Mouse (Mus musculus) kidney, postnatal 14 days (tissue): ENCODE measurements around the gene Hook2.

Experiments
- DNase-seq: peaks from one replicate; pipeline ENCODE4 v3.0.0; 2022; ENCODE audit warnings: mixed read lengths

Gene Hook2

DNA sequence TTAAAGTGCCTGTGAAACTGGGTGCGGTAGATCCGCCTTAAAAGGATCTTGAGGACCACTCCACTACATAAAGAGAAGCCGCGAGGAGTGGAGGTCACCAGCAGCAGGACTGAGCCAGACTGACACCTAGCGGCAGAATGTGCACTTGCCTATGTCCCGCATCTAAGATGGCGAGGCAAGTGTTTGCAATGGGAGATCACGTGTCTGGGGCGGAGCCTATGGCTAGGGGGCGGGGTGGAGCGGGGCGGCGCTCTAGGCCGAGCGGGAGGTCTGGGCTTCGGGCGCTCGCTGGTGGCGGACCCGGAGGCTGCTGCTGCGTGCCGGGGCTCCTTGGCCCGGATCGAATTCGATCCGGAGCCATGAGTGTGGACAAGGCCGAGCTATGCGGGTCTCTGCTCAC lies at the start of gene Hook2:
Gene Hook2, plus strand, starts transcription at position 255 of the 400 bp plus-strand sequence.
- DNase-seq: peak; percentile 99

DNA sequence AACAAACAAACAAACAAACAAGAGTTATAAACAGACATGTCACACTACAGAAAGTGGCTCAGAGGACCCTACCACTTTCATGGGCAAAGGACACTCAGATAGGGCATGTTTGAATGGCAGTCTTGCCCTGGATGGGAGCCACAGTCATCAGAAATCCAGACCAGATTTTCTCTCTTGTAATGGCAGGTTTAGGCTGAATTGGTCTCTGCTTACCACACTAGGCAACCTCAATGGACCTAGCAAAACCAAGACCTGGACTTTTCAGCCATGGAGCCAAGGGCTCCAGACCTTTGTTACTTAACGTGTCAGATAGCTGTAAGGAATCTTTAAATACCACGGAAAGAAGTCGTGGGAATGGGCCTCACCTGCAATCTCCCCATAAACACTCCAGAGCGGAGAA lies 46.7 kb upstream of the Hook2 start:
- no peak for DNase-seq

DNA sequence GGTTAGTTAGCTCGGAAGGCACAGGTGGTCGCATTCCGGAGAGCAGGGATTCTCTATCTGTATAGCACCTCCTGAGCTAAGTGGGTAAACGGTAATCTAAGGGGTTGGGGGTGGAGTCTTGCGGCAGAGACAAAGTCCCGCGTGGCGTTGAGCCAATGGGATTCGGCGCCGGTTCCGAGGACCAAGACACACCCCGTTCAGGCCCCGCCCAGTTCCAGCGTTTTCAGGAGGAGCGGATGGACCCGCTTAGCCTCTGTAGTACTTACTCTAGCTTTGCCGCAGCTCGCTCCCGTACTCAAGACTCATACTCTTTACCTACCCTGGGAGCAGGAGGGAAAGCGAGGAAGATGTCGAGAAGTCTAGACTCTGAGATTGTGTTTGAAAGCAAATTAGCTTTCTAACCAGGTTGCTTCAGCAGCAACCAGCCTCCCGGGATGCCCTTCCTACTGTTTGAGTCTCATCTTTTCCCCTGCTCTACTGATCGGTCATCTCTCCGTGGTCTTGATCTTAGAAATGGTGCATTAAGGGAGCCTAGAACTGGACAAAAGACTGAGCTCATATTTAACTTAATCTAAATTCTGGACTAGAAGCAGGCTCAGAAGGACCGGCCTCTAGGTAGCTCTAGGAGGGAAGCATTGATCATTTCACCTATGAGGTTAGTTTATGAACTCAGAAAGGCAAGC lies 45.8 kb upstream of the Hook2 start:
- peak; percentile 48 for DNase-seq

DNA sequence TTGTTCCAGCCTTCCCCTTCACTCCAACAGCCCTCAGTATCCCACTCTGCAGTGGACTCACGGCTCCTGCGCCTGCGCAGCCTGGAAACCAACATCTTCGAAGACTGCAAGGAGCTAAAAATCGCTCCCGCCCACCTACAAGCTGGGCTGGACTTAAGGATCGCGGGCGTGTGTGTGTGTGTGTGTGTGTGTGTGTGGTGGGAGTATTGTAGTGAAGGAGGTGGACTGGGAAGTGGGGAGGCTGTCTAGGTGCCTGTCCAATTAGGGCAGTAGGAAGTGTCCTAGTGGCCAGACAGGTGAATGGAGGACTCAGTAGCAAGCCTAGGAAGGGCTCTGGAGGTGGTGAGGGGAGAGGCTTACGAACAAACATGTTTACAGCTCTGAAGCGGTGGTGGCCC lies 45.2 kb upstream of the Hook2 start:
- DNase-seq: no peak

DNA sequence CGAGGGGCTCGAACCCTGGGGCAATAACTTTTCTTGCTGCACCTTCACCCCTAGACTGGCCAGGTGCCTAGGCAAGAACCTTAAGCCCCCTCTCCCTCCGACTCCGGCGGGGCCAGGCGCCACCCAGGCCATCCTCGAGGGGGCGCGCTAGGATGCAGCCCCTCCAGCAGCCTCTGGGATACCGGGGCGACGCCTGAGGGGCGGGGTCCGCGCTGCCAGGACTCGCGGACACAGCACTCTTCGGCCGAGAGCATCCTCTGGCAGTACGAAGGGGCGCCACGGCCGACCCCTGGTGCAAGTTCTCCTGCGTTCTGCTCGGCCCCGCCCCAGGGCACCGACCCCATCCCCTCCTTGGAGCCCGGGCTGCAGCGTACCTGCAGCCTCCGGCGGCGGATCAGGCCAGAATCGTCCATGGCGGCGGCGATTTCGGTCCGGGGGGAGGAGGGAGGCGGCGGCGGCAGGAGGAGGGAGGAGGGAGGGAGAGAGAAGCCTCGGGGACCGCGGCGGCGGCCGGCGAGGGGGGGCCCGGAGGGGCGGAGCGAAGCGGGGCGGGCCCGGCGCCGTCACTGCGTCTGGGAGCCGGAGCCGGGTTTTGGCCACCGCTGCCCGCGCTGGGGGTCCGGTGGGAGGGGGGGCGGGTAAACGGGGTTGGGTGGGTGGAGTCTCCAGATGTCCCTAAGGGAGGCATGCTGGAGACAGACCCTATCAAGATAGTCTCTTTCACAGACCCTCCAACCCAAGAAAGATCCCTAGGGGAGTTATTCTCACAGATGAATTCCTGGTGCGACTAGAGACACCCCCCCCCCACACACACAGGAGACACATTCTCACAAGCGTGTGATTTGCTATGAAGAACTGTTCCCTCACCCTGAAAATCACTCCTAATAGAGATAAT lies 44.5 kb upstream of the Hook2 start:
- no peak for DNase-seq

DNA sequence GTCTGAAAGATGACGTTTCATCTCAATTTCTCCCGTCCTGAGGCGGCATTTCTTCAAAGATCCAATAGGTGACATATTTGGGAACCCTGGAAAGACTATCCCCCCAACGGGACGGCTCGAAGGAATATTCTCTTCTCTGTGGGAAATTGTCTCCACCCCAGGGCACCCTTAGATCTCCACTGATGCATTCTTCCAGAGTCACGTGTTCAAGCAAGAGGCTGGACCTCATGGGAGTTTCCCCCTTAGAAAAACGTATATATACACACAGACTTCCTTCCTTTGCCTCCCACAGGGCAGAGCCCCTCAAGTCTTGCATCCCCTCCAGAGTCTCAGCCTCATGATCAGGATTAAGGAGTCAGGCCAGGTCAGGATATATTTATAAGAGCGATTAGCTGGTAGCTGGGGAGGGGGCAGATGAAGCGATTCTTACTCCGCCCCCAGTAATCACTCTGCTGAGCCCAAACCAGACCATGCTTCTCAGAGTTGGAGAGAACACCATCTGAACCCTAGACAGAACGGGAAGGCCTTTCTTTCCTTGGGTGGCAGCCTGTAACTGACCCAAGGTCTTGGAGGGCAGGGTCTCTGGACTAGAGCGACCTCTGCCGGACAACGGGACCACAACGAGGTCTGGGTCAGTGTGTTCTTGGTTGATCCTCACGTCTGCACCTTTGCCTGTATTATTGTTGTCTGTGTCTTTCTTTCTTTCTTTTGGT lies 43.7 kb upstream of the Hook2 start, which contains the start of gene Rtbdn:
Gene Rtbdn, plus strand, starts transcription at position 464 of the 713 bp plus-strand sequence.
- DNase-seq: no peak

DNA sequence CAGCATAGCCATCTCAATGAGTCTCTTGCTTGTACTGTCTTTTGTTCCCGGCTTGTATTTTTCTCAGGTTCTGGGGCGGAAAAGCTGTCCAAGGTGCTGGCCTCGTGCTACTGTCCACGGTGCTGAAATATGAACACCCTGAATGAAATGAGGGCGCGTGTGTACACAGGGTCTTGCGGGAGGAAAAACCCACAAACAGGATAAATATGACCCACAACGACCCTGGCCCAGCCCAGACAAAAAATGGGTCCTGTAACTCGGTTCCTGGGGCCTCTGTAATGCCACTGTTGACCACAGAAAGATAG lies 43.2 kb upstream of the Hook2 start:
- DNase-seq: peak; percentile 63

DNA sequence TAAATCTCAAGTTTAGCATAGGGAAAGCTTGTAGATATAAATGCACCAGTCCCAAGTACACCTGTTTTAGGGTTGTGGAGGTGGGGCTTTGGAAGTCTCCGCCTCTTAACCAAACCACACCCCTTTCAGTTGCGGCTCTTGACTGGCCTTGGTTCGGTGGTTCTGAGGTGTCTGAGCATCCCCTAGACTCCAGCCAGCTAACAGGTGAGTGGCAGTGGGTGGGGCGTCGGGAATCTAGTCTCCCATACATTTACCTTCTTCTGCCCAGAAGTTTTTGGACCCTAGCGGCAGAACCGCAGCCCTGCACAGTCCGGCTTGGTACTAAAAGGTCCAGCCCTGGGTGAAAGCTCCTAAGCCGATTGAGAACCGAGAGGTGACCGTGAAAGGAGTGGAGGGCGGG lies 40.6 kb upstream of the Hook2 start:
- no peak for DNase-seq

DNA sequence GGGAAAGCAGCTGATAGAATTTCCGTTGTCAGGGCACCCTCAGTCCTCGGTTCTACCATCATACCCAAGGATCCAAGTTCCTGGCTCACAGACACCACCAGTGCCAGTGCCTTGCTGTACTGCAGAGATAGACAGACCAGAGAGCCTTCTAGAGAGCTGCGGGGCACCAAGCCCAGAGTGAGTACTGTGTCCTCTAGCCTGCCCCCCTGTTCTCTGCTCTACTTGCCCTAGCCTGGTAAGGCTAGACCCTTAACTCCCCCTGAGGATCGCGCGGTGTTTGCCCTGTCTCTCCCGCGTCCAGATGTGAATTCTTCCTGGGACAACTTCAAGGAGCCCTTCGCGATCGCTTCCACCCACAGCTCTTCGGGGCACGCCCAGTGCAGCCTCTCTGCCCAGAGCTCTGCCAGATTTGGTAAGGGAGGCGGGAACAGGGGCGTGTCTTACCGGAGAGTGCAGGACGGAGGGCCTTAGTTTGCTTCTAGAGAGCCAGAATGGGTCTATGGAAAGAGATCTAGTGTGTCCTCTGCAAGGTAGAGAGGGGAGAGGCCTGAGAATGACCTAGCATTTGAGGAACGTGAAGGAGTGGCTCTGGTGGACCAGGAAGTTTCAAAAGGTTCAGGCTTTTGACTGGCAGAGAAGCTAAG lies 37.7 kb upstream of the Hook2 start:
- peak; percentile 48 for DNase-seq

DNA sequence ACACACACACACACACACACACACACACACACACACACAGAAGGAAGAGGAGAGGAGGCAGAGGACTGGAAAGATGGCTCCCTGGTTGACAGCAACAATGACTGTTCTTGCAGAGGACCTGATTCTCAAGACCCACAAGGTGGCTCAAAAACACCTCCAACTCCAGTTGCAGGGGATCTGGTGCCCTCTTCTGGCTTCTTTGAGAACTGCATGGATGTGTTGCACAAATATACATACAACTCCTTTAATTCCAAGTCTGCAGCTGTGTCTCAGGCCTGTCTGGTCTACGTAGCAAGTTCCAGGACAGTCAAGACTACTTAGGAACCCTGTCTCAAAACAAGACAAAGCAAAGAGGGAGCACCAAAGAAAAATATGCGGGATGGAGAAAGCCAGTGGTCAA lies 33.6 kb upstream of the Hook2 start:
- DNase-seq: peak; percentile 64

DNA sequence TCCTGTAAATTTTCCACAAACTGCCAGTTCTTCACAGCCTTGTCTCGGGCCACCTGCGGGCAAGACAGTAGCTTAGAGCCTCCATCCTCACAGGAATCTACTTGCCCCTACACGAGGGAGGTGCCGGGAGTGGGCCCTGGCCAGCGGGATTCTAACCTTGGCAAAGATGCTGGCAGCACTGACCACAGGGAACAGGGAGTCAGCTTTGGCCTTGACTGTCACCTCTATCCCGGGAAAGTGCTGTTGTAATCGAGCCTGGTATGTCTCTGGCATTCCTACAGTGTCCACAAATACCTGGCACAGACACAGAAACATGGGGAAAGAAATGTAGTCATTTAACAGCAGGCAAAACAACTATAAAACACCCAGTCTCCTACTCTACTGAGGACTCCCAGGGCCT lies 30.6 kb upstream of the Hook2 start:
- no peak for DNase-seq

DNA sequence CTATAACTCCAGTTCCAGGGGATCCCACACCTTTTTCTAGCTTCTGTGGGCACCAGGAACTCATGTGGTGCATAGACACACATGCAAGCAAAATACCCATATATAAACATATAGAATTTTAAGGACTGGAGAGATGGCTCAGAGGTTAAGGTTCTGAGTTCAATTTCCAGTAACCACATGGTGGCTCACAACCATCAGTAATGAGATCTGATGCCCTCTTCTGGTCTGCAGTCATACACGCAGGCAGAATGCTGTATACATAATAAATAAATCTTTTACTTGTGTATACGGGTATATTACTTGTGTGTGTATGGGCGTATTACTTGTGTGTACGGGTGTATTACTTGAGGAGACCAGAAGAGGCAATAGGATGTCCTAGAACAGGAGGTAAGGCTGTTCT lies 26.5 kb upstream of the Hook2 start:
- no peak for DNase-seq

DNA sequence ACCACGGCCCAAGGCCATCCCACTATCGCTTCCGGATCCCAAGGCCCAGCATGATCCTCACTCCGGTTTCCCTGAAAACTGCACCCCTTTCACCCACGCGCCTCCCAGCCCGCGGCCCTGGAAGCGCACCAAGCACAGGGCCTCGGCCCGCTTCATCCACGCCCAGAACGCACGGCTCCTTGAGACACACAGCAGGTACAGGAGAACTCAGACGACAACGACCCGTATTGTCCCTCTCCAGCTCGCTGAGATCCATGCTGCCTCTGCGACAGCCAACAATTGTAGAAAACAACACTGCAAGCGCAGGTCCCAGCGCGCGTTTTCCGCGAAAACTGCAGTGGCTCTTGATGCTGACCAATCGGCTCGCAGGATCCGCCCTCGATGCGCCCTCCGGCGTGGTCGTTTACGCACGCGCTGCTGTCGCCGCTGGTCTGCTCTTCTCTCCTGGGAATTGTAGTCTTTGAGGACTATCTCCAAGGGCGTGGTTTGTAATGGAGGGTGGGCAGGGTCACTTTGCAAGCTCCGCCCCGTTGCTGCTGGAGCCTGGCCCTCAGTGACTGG lies 24.6 kb upstream of the Hook2 start:
- peak; percentile 97 for DNase-seq

DNA sequence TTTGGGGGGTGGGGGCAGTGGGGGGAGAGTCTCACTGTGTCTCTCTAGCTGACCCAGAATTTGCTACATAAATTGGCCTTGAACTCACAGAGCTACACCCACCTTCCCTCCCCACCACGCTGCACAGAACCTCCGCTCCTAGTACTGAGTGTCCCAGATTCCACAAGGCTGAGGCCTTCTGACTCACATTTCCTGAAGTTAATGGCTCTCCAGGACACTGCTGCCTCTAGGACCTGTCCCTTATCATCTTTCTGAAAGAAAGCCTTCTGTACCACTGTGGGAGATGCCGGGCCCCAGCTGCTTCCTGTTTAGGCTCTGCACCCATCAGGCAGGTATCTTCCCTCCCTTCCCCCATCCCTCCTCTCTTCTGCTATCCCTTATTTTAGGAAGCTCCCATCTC lies 23.8 kb upstream of the Hook2 start:
- no peak for DNase-seq

DNA sequence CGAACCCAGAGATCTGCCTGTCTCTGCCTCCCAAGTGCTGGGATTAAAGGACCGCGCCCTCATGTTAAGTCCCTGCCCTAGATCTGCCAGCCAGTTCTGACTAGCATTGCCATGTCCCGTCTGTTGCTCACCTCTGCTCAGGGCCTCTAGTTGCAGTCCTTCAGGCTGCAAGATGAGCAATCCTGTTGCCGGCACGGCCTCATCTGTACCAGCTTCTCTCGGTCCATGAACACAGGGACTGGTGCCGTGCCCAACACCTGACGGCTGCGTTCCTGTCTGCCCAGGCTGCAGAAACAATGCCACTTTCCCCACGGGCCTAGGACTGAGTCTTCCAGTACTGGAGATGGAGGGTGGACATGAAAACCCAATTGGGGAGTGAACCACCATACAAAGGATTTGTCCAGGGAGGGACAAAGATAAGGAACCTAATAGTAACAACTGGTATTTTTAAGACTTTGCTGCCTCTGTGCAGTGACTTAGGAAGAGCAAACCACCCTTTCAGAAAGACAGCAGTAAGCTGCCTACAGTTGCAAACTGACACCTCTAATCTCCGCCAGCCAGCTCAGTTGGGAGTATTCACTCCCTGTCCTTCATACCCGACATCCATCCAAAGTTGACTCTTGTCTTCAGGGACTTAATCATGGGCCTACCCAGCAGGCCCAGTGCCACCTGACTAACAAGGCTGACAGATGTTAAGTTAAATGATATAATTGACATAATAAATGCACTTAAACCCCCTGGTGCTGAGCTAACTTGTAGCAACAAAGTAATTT lies 22.7 kb upstream of the Hook2 start:
- no peak for DNase-seq

DNA sequence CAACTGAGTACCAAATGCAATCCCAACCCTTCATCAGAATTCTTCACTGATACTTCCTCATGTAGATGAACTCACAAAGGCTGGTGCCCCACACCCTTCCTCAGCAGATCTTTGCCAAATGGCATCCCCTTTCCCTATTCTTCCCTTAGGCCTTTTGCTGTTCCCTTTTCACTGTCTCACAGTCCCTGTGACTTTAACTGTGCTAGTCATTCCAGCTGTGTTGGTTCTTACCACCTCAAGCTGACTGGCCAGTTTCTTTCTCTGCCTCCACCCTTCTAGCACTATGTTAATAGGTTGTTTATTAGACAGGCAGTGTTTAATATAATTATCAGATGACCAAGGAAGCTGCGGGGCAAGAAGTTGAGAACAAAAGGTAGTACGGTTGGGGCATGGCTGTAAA lies 21.8 kb upstream of the Hook2 start:
- DNase-seq: no peak

DNA sequence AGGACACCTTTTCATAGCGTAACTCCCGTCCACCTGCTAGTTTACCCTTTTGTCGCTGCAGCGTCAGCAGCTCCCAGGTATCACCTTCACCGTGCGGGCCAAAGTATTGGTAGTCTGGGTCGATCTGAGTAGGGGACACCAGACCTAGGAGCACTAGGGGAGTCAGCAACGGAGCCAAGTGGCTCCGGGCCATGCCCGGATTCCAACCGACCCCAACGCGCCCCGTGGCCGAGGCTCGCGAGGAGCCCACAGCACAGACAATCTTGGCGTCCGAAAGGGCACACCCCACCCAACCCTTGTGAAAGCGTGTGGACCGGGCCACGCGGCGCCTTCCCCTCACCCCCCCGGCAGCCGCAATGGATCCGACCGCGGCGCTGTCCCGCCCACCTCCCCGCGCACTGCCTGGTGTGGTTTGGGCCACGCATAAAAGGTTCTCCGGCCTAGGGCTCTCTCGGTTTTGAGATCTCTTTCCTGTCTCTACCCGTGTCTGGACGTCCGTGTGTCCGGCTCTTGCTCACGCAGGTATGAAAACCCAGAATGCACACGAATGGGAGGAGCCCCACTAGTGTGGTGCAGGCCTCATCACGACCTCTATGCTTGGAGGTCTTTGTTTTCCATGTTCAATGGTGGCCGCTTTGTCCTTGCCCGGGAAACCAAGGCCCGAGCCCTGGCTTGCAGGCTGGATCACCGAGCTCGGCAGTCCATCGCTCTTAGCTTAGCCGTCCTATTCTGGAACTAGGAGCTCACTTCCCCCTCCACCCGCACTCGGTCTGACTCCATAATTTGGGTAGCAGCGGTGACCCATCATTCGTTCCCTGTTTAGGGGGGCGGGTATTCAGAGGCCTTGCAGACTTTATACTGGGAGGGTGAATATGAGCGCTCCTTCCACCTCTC lies 20.9 kb upstream of the Hook2 start, which contains the start of the genes Gm49661, Prdx2 and Rnaseh2a:
Gene Gm49661, minus strand, starts transcription at position 193 of the 894 bp plus-strand sequence.
Gene Prdx2, plus strand, starts transcription at position 347 of the 894 bp plus-strand sequence.
Gene Rnaseh2a, minus strand, starts transcription at position 527 of the 894 bp plus-strand sequence.
- DNase-seq: peak; percentile 89

DNA sequence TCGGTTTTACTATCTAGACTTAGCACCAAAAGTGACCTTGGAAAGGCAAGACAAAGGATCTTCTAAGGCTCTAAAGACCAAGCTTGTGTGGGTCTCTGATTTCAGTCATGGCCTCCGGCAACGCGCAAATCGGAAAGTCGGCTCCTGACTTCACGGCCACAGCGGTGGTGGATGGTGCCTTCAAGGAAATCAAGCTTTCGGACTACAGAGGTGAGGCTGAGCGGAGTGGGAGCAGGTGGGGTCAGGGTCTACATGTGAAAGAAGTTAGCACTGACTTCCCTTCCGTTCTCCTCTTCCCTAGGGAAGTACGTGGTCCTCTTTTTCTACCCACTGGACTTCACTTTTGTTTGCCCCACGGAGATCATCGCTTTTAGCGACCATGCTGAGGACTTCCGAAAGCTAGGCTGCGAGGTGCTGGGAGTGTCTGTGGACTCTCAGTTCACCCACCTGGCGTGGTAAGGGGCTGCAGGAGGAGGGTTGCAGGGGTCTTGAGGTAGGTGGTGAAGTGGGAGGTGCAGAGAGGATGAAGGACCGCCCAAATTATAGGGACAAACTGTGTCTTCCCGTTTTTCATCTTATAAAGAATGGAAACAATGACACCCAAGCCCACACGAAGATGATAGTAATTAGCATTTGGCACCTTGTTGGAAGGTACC lies 20.1 kb upstream of the Hook2 start:
- DNase-seq: no peak

DNA sequence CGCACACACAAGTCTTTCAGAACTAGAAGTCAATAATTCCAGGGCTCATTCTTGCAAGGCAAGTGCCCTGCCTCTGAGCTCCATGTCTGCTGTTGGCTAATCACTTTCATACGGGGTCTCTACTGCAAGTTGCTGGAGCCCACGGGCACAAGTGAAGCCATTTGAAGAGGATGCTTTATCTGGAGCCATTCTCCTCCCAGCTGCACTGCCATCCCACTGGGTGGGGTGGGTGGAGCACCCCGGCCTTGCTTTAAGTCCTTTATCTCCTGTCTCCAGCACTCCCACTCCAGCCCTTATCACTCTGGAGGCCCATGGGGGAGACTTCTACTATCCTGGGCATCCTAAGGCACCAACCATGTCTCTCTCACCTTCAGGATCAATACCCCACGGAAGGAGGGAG lies 19.5 kb upstream of the Hook2 start:
- no peak for DNase-seq

DNA sequence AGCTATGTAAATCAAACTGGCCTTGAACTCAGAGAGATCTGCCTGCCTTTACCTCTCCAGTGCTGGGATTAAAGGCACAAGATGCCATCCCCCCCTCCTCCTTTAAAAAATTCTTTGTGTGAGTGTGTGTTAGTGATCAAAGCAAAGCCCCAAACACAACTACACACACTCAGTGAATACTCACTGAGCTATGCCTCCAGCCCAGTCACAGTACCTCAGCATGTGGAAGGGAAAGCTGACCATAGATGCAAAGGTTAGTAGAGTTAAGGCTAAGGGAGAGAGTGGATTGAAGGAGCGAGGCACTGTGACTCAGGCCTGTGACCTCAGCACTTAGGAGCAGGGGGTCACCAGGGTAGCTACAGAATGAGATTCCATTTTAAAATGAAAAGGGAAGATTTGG lies 17.3 kb upstream of the Hook2 start:
- no peak for DNase-seq
